Mouse (Mus musculus) thymus, postnatal 4 days (tissue): ENCODE data around the gene Selenom.

ENCODE experiments used
- DNase-seq: peaks from one replicate; pipeline ENCODE4 v3.0.0; 2021

The Selenom gene

DNA sequence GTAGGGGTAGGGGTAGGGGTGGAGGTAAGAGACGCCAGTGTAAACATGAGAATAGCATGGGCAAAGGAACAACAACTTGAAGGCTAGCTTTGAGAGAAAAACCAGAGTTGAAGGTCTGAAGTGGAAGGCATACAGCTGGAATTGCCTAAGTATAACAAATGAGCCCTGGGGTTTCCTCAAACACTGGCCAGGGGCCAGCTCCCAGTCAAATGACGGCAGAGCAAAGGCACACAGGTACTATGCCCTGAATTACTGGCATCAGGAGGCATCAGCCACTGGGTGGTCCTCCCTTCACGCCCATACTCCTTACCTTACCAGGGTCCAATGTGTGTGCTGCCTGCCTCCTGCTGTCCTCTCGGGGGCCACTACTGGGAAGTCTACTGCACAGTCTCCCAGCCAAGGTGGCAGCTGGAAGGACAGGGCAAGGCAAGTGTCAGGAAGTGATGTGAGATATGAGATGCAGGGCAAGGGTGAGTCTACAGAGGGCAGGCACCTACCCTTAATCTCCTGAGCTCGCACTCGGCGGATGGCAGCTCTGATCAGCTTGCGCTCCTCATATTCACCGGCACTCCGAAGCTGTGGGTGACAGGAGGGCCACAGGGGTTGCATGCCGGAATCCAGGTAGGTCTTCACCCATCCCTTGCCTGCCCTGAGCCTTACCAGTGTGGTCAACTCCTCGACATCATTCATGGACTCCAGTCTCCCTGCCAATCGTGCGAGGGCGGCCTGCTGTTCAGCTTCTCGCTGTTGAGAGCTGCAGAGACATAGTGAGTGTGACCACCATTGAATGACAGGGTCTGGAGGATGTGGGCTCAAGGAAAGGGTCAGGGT, 17.8 kb downstream of the Selenom start:
- DNase-seq, result no peak

GRCm38 (mm10) chr11:3533406-3533932, 19.0 kb downstream of the Selenom start:
- DNase-seq, result no peak

DNA sequence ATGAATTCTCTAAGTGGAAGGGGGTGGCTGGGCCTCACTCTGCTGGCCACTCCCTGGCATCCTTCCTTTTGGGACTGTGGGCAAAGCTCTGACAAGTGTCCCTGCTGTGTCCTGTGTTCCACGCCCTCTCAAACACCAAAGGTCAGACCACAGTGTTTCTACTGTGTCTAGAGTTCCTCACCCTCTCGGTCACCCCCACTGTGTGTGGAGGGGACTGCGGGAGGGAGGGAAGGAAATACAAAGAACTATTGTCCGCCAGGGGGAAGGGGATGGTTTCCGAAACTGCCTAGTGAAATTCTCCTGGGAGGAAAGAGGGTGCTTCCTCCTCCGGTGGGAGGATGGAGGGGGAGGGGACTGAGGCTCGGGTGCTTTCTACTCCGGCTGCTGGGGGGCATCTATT, 20.5 kb downstream of the Selenom start:
- DNase-seq, result no peak

DNA sequence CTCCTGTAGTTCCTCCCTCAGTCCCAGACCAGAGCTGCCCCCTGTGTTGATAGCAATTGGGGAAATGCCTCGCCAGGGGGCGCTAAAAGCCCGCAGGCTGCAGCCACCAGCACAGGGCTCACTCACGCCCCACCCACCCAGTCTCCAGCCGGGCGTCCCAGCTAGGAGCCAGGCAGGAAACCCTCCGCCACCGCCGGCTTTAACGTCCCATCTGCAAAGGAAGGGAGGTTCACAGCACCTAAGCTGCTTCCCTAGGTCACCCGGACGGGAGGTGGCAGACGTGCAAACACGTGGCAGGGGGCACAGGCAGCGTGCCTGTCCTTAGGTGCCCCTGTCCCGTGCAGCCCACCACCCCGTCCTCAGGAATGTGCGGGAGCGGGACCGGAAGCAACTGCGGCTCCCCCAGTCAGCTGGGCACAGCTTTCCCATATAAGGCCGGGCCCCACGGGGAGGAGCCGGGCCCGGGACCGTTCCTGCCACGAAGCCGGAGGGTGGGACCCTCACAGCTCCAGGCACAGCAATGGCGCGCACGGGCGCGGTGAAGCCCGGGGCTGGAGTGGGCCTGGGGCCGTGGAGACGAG, 21.0 kb downstream of the Selenom start:
- DNase-seq, result peak; percentile 99

- no peak for DNase-seq
Measured at GRCm38 (mm10) chr11:3536082-3536481, 21.6 kb downstream of the Selenom start.

DNA sequence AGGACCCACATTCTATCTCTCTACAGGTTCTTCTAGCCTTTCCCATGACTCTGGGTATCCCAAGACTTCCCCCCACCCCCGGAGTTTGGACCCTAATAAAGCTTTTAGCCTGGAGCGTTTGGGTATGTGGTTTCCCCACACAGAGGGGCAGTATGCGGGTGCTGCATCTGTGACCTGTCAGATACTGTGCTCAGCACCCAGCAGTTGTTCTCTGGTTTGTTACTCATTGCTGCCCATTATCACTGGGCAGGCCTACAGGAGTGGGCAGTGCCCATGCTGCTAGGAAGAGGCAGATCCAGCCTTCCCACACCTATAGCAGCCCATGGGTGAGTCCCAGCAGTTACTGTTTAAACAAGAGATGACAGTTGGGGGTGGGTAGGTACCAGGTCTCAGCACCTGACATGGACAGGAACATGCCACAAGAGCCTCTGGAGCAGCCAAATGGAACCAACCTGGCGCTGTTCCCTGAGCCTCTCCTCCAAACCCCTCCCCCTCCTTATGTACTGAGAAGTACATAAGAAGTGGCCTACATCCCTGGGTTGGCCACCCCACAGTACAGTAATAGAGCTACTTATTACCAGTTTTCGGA, 22.4 kb downstream of the Selenom start:
- DNase-seq, result no peak

DNA sequence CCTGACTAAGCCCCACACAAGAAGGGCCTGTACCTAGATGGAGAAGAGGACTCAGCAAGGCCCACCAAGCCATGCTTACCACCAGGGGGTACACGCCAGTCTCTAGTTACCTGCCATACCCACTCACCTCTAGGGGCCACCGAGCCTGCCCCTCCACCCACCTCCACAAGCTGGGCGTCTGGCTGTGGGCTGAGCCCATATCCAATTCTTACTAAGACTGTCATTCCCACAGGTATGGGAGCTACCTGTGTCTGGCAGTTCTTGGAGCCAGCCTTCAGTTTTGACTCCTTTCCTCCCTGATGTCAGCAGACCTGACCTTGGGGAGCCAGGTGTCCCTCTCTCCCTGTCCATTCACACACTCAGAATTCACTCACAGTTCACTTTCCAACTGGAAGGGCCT, 23.2 kb downstream of the Selenom start:
- DNase-seq, result no peak

DNA sequence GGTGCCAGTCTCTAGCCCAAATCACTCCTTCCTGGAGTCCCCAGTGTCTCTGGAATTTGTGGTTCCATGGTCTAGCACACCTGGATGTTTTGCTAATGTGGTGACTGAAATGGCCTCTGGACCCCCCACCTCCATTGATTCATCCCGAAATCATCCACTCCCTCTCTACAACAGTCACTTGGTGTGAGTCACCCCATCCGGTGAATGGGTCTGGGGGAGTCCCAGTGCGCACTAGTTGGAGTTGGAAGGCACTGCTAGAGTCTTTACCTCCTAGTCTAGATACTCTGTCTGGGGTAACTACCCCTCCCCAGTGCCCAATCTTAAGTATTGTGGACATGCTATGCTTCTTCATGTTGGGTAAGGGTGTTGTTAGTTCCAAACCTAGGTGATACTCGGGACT, 23.9 kb downstream of the Selenom start:
- DNase-seq, result no peak

GRCm38 (mm10) chr11:3539111-3539825, 24.8 kb downstream of the Selenom start:
- DNase-seq, result peak; percentile 82

GRCm38 (mm10) chr11:3539826-3540196, 25.3 kb downstream of the Selenom start:
- no peak for DNase-seq

DNA sequence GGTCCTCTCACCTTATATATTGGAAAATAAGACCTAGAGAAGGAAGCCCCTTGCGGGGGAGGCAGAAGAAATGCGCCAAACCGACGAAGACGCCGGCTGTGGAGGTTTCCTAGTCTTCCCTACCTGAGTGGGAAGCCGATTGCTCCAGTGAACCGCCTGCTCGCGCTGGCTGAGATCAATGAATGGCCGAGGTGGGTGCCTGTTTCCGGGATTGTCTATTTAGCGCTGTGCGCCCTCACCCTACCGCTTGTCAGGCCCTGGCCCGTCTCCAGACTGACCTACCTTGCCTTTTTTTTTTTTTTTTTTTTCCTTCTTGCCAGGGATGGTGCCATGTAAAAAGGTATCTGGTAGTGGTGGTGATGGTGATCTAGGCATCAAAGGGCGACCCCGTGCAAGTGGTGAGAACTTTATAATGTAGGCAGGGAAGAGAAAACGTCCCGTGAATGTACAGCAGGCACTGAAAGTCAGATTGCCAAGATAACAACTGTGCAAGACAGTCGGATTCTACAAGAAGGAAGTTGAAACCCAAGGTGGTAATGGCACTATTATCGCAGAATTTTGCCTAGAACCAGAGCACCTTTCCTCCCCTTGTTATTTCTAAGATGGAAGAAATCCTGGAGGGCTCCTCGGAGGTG, 26.1 kb downstream of the Selenom start, which contains the start of gene Smtn:
TSS of gene Smtn (minus strand) at position 162 of the 635 bp plus-strand sequence.
- DNase-seq, result no peak

GRCm38 (mm10) chr11:3541932-3542331, 27.4 kb downstream of the Selenom start:
- no peak for DNase-seq

- no peak for DNase-seq
Measured at GRCm38 (mm10) chr11:3543001-3543400, 28.5 kb downstream of the Selenom start.

- DNase-seq, result no peak
Measured at GRCm38 (mm10) chr11:3544409-3544808, 29.9 kb downstream of the Selenom start.

GRCm38 (mm10) chr11:3545531-3546241, 31.2 kb downstream of the Selenom start:
- DNase-seq, result no peak

DNA sequence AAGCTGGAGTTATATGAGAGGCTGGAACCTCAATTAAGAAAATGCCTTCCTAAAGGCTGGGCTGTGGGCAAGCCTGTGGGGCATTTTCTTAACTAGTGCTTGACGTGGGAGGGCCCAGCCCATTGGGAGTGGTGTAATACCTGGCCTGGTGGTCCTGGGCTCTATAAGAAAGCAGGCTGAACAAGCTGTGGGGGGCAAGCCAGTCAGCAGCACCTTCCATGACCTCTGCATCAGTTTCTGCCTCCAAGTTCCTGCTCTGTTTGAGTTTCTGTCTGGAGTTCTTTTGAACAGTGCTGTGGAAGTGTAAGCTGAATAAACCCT, 31.7 kb downstream of the Selenom start:
- no peak for DNase-seq

GRCm38 (mm10) chr11:3547047-3547446, 32.6 kb downstream of the Selenom start:
- DNase-seq, result no peak

- no peak for DNase-seq
Measured at GRCm38 (mm10) chr11:3547969-3548368, 33.5 kb downstream of the Selenom start.

DNA sequence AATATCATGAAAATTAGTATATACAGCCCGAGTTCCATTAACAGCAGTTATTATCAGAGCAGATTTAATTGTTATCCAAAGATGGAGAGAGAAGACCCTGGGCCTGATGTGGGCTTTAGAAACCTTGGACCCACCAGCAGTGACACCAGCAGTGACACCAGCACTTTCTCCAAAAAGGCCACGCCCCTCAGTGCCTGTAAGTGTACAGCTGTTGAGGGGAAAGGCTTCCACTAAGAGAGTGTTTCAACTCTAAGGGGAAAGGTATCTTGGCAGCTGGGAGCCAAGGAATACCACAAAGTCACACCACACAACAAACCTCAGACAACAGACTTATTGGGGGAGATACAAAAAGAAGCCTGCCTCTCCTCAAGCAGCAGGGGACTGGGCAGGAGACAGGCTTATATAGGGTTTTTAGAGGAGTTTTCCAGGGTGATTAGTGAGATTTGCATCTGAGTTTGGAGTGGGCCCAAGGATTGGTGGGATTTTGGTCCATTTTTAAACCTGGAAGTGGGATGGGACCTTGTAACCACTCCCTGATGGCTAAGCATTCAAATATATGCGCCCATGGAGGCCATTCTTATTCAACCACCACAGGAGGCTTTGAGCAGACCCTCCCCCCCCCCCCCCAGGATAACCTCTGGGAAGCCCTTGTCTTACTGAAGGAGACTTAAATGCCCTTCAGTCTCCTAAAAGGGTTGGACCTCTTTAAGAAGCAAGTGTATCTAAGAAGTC, 34.2 kb downstream of the Selenom start:
- DNase-seq, result no peak

DNA sequence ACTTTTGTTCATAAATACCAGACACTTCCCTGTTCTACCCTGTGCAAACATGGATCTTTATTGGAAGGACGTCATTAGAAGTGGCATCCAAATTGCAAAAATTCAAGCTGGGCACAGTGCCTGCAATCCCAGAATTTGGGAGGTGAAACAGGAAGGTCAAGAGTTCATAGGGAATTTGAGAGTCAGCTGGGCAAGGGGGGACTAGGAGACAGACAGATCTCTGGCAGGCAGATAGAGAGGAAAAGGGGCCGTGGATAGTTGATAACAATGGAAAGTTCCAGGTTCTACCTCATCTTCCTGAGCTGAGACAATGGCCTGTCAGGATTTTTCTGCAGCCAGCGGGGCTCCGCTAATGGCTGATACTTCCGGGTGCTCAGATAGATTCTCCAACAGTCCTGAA, 35.3 kb downstream of the Selenom start:
- DNase-seq, result no peak

GRCm38 (mm10) chr11:3554976-3555375, 40.5 kb downstream of the Selenom start:
- DNase-seq, result no peak

- no peak for DNase-seq
Measured at GRCm38 (mm10) chr11:3557852-3558251, 43.4 kb downstream of the Selenom start.
